Mouse (Mus musculus) activated CD4-positive, CD25-positive, alpha-beta regulatory T cell (primary cell): ENCODE results near the gene Olfr789. TPM values are rescaled to one million over a fixed set of nuclear protein-coding genes. Genes with fewer than 3 reads are reported as not detected.

Experiments
- polyA plus RNA-seq, 2 experiments: library from polyadenylated mRNA; unstranded; fragments of 100-300 nt; shearing (Covaris generic); gene quantifications; one replicate each; pipeline ENCODE4 v1.2.1; 2017

Gene Olfr789
- polyA plus RNA-seq = not detected

DNA sequence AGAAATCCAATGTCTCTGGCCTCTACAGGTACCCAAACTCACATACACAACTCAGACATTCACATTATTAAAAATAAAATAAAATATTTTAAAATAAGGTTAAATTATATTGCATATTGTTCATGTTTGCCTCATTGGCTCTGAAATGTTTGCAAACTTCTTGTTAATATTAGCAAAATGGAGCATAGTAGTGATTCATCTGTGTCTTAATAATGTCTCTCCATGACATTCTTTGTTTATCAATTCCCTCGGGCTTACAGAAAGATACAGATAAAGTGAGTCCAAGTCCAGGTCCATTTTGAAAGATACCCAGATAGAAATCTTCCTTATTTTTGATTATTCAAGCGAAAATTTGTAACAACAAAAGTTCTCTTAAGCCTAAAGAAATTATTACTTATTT is at the start of gene Olfr789:
TSS of gene Olfr789 (plus strand) at position 301 of the 400 bp plus-strand sequence.

GRCm38 (mm10) chr10:129461562-129461961 is 23.0 kb upstream of the Olfr789 start, which contains the start of gene Olfr787:
Gene Olfr787 (plus strand): TSS chr10:129461862.

DNA sequence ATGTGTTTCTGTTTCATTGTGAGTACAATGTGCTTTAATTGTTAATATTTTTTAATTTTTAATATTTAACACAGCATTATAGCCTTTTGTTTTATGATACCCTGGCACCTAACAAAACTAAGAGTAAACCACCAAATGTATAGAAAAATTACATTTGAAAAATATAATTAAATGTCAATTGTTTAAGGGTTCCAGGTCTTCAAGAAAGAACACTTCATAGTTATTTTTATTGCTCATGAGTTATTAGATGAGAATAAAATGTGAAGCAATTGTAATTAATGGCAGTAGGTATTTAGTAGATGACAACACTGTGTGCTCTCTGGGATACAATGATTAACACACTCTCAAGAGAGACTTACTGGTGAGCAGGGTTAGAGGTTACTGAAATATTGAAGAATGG is 13.9 kb upstream of the Olfr789 start, which contains the start of gene Olfr788:
TSS of gene Olfr788 (plus strand) at position 301 of the 400 bp plus-strand sequence.

GRCm38 (mm10) chr10:129498192-129498591 is 13.6 kb downstream of the Olfr789 start, which contains the start of gene Olfr790:
Gene Olfr790 (plus strand): TSS chr10:129498492.

DNA sequence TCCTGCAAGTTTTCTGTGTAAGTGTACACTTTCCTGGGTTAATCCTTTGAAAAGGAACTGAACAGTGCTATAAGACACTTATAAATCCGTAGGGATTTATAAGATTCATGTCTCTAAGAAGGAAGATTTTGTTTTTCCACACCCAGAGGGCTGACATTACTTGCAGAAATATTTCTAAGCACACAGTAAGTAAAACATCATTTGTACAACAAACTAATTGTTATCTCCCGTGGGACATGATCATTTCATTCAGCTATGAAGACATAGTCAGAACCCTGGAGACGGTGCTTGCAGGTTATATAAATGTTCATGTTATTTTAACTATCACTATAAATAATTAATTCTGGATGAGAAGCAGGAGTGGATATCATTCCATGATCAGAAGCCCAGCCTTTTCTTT is 36.9 kb downstream of the Olfr789 start, which contains the start of gene Olfr791:
TSS of gene Olfr791 (plus strand) at position 301 of the 400 bp plus-strand sequence.

DNA sequence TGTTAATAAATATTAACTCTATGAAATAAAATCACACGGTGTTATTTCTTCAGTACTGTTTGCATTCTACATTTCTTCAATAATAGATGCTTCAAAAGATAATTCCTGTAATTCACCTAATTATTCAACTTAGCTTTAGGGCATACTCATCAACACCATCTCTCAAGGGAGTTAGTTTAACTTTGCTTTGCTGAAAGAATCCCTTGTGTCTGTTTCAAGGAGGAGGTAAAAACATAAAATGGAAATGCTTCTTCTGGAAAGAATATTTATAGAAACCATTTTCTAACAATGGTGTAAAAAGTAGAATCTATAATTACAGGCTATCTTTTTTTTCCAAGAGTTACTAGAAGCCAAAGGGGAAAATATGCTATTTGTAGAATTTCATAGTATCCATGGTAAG is 54.3 kb downstream of the Olfr789 start, which contains the start of gene Olfr792:
TSS of gene Olfr792 (plus strand) at position 301 of the 400 bp plus-strand sequence.

Other genes starting within 250 kb of the Olfr789 start
- gene Olfr774, start 248.5 kb upstream of the Olfr789 start, polyA plus RNA-seq = not detected
- not detected for gene Olfr775, start 236.3 kb upstream of the Olfr789 start, polyA plus RNA-seq
- not detected for gene Olfr776, start 225.6 kb upstream of the Olfr789 start, polyA plus RNA-seq
- not detected for gene Olfr777, start 213.3 kb upstream of the Olfr789 start, polyA plus RNA-seq
- gene Olfr780, start 166.6 kb upstream of the Olfr789 start, polyA plus RNA-seq = under 1 TPM in 1 of 2 experiments, not detected in 1; 0.09 TPM
- not detected for gene Olfr781, start 155.9 kb upstream of the Olfr789 start, polyA plus RNA-seq
- not detected for gene Olfr782, start 135.9 kb upstream of the Olfr789 start, polyA plus RNA-seq
- gene Olfr784, start 100.7 kb upstream of the Olfr789 start, polyA plus RNA-seq = not detected
- gene Olfr785, start 79.3 kb upstream of the Olfr789 start, polyA plus RNA-seq = not detected
- not detected for gene Olfr786, start 57.4 kb upstream of the Olfr789 start, polyA plus RNA-seq
- gene Olfr787, start 22.9 kb upstream of the Olfr789 start, polyA plus RNA-seq = under 1 TPM in 1 of 2 experiments, not detected in 1; 0.23 TPM
- under 1 TPM in 1 of 2 experiments, not detected in 1; 0.12 TPM for gene Olfr788, start 13.8 kb upstream of the Olfr789 start, polyA plus RNA-seq
- not detected for gene Olfr790, start 13.7 kb downstream of the Olfr789 start, polyA plus RNA-seq
- gene Olfr791, start 37.0 kb downstream of the Olfr789 start, polyA plus RNA-seq = not detected
- under 1 TPM in 1 of 2 experiments, not detected in 1; 0.15 TPM for gene Olfr792, start 54.4 kb downstream of the Olfr789 start, polyA plus RNA-seq
- gene Olfr794, start 82.9 kb downstream of the Olfr789 start, polyA plus RNA-seq = not detected
- under 1 TPM in 1 of 2 experiments, not detected in 1; 0.07 TPM for gene Olfr796, start 127.8 kb downstream of the Olfr789 start, polyA plus RNA-seq
- not detected for gene Olfr798, start 143.2 kb downstream of the Olfr789 start, polyA plus RNA-seq
- under 1 TPM in 1 of 2 experiments, not detected in 1; 0.18 TPM for gene Olfr799, start 152.7 kb downstream of the Olfr789 start, polyA plus RNA-seq
- not detected for gene Olfr800, start 172.9 kb downstream of the Olfr789 start, polyA plus RNA-seq
- under 1 TPM in 1 of 2 experiments, not detected in 1; 0.30 TPM for gene Olfr801, start 189.1 kb downstream of the Olfr789 start, polyA plus RNA-seq
- gene Olfr802, start 203.4 kb downstream of the Olfr789 start, polyA plus RNA-seq = not detected
- gene Olfr803, start 209.5 kb downstream of the Olfr789 start, polyA plus RNA-seq = not detected
- not detected for gene Olfr804, start 218.5 kb downstream of the Olfr789 start, polyA plus RNA-seq
- not detected for gene Olfr805, start 244.6 kb downstream of the Olfr789 start, polyA plus RNA-seq